Mouse (Mus musculus) Muller cell, postnatal 12 days (primary cell): ENCODE results near the gene Gpkow.
"Not testable (repeated sequence)": the region's sequence is repeated elsewhere in the genome, so short reads cannot be mapped to it uniquely, and the experiment has no call there.

Source experiments
- DNase-seq: peaks from one replicate; pipeline ENCODE4 v3.0.0-alpha.2; 2015; ENCODE audit errors: inconsistent ontology term

The Gpkow gene

DNA sequence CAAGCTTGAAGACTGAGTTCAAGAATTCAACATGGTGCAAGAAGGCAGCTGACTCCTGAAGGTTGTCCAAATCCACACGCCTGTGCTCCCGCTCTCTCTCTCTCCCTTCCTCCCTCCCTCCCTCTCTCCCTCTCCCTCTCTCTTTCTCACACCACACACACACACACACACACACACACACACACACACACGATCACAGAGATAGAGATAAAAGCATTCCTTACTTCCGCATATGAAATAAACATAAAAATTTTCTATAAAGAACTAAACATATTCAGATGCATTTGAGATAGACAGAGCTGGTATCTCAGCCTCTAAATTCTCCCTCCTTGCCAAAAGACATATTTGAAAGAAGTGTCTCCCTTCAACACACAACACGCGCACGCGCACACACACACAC is 48.5 kb downstream of the Gpkow start:
- DNase-seq, result no peak

DNA sequence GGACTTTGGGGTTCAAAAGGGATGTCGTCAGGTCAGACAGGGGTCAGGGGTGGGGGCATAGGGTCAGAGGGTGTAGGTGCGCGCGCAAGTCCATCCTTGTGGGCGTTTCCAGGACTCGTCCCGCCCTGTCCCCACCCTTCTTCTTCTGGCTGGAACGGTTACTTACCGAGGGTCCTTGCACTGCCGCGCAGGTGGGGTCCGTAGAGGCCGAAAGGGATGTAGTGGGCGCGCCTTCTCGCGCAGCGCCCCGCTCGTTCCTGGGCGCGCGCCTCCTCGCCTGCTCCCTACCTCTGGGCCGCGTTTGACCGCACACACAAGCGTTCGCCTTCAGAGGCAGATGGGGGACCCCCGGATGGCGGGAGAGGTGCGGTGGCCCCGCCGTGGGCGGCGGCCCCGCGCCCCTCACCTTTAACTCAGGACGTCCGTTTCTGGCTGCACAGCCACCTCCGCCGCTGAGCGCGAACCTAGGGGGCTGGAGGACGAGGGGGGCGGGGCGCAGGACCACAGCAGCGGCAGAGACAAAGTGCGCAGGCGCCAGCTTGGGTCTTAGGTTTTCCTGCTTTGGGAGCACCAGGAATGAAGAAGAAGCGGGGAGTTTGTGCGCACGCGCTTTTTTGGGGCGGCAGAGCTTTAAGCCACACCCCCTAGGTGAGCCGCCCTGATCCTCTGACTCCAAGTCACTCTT is 53.6 kb downstream of the Gpkow start, which contains the start of gene Ccdc120:
Gene Ccdc120 (minus strand): TSS at position 474 of the 685 bp plus-strand sequence.
- DNase-seq, result peak; percentile 82

DNA sequence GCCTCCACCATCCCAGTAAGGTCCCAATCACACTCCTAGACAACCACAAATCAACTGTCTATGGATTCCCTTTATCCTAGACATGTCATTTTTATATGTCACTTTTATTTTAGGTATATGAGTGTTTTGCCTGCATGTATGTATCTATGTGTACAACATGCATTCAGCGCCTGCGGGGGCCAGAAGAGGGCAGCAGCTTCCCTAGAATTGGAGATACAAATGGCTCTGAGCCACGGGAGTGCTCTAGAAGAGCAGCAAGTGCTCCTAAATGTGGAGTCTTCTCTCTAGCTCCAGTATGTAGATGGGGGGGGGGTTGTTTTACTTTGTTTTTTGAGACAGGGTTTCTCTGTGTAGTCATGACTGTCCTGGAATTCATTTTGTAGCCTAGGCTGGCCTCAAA is 56.7 kb downstream of the Gpkow start:
- DNase-seq, result not testable (repeated sequence)
